Mouse (Mus musculus): ENCODE data around the gene Sh3pxd2b.

DNA sequence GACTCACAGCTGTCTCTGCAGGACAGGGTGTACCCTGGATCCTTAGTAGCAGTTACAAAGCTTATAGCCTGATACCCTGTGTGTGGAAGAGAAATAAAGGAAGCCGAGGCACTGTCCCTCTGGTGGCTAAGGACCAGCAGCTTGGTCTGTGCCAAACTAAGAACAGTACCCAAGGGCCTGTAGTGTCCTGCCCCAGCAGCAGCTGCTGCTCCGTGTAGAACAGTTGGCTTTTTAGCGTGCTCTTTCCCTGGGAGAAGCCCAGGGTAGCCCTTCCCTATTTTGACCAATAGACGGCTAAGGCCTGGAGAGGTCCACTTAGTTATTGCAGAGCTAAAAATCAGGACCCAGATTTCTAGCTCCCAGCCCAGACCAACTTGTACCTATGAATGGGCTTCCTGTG is 77.0 kb downstream of the Sh3pxd2b start:
- no peak for TF ChIP-seq CTCF (IDR thresholded peaks at IDR 0.05; ENCODE audit: low read depth)
- TF ChIP-seq EP300 (IDR thresholded peaks at IDR 0.05; ENCODE audit: low read depth) = no peak
